Mouse (Mus musculus): Measurements from ENCODE around the gene Noxred1. TPM values are rescaled to one million over a fixed set of nuclear protein-coding genes. Genes with fewer than 3 reads are reported as not detected.

Noxred1 gene
- polyA plus RNA-seq, 1 experiment = 2.5 TPM

- no peak overlapping the region for H3K4me3 ChIP-seq (ENCODE audit: insufficient read depth, low read length)
- H3K4me1 ChIP-seq (ENCODE audit: control insufficient read depth, insufficient read depth, low read length) = no peaks in the 10 kb centered on the region
- TF ChIP-seq CTCF (IDR thresholded peaks at IDR 0.05; ENCODE audit: extremely low read depth, insufficient read depth, low read length) (no peak), POLR2A (IDR thresholded peaks at IDR 0.05; ENCODE audit: extremely low read depth, insufficient read depth, low read length) (no peak)
- H3K27ac ChIP-seq (ENCODE audit: insufficient read depth, low read length) = no peak overlapping the region
Measured at GRCm38 (mm10) chr12:87274853-87275831, 36.6 kb upstream of the Noxred1 start.

GRCm38 (mm10) chr12:87267682-87268081 is 29.1 kb upstream of the Noxred1 start:
- H3K4me3 ChIP-seq (ENCODE audit: insufficient read depth, low read length) = peak overlapping the region; percentile 64; the same call in 1 of the 2 replicates
- TF ChIP-seq CTCF (IDR thresholded peaks at IDR 0.05; ENCODE audit: extremely low read depth, insufficient read depth, low read length) = peak; percentile 31; the same call in 1 of the 2 replicates
- no peak for TF ChIP-seq POLR2A (IDR thresholded peaks at IDR 0.05; ENCODE audit: extremely low read depth, insufficient read depth, low read length)
- H3K4me1 ChIP-seq (ENCODE audit: control insufficient read depth, insufficient read depth, low read length) = no peaks in the 10 kb centered on the region; the same call in 1 of the 2 replicates
- no peak overlapping the region for H3K27ac ChIP-seq (ENCODE audit: insufficient read depth, low read length)

GRCm38 (mm10) chr12:87266827-87267603 is 28.5 kb upstream of the Noxred1 start:
- no peaks in the 10 kb centered on the region; the same call in 1 of the 2 replicates for H3K4me1 ChIP-seq (ENCODE audit: control insufficient read depth, insufficient read depth, low read length)
- no peak for TF ChIP-seq POLR2A (IDR thresholded peaks at IDR 0.05; ENCODE audit: extremely low read depth, insufficient read depth, low read length)
- TF ChIP-seq CTCF (IDR thresholded peaks at IDR 0.05; ENCODE audit: extremely low read depth, insufficient read depth, low read length) = no peak
- H3K27ac ChIP-seq (ENCODE audit: insufficient read depth, low read length) = peak overlapping the region; percentile 81
- H3K4me3 ChIP-seq (ENCODE audit: insufficient read depth, low read length) = peak overlapping the region; percentile 64

GRCm38 (mm10) chr12:87266108-87266826 is 27.7 kb upstream of the Noxred1 start, which contains the start of the genes Vipas39 and Ahsa1:
TSS of gene Vipas39 (minus strand) at chr12:87266256.
TSS of gene Ahsa1 (plus strand) at chr12:87266479.
- TF ChIP-seq CTCF (IDR thresholded peaks at IDR 0.05; ENCODE audit: extremely low read depth, insufficient read depth, low read length) (no peak), POLR2A (IDR thresholded peaks at IDR 0.05; ENCODE audit: extremely low read depth, insufficient read depth, low read length) (peak; percentile 95)
- Histone ChIP-seq H3K27ac (ENCODE audit: insufficient read depth, low read length) (peak within 1 kb of the TSS; percentile 81), H3K4me3 (ENCODE audit: insufficient read depth, low read length) (peak within 1 kb of the TSS; percentile 64), H3K4me1 (ENCODE audit: control insufficient read depth, insufficient read depth, low read length) (no peaks in the 10 kb centered on the region; the same call in 1 of the 2 replicates)

GRCm38 (mm10) chr12:87265444-87265843 is 26.9 kb upstream of the Noxred1 start:
- no peak overlapping the region for H3K27ac ChIP-seq (ENCODE audit: insufficient read depth, low read length)
- TF ChIP-seq CTCF (IDR thresholded peaks at IDR 0.05; ENCODE audit: extremely low read depth, insufficient read depth, low read length) = no peak
- TF ChIP-seq POLR2A (IDR thresholded peaks at IDR 0.05; ENCODE audit: extremely low read depth, insufficient read depth, low read length) = no peak
- H3K4me3 ChIP-seq (ENCODE audit: insufficient read depth, low read length) = peak overlapping the region; percentile 64
- no peaks in the 10 kb centered on the region; the same call in 1 of the 2 replicates for H3K4me1 ChIP-seq (ENCODE audit: control insufficient read depth, insufficient read depth, low read length)

- TF ChIP-seq POLR2A (IDR thresholded peaks at IDR 0.05; ENCODE audit: extremely low read depth, insufficient read depth, low read length) (no peak), CTCF (IDR thresholded peaks at IDR 0.05; ENCODE audit: extremely low read depth, insufficient read depth, low read length) (no peak)
- Histone ChIP-seq H3K27ac (ENCODE audit: insufficient read depth, low read length) (no peak overlapping the region), H3K4me3 (ENCODE audit: insufficient read depth, low read length) (no peak overlapping the region), H3K4me1 (ENCODE audit: control insufficient read depth, insufficient read depth, low read length) (no peaks in the 10 kb centered on the region)
Measured at GRCm38 (mm10) chr12:87260562-87260961, 22.0 kb upstream of the Noxred1 start.

GRCm38 (mm10) chr12:87256629-87257028 is 18.1 kb upstream of the Noxred1 start:
- no peak for TF ChIP-seq CTCF (IDR thresholded peaks at IDR 0.05; ENCODE audit: extremely low read depth, insufficient read depth, low read length)
- no peak for TF ChIP-seq POLR2A (IDR thresholded peaks at IDR 0.05; ENCODE audit: extremely low read depth, insufficient read depth, low read length)
- Histone ChIP-seq H3K4me1 (ENCODE audit: control insufficient read depth, insufficient read depth, low read length) (no peaks in the 10 kb centered on the region), H3K27ac (ENCODE audit: insufficient read depth, low read length) (no peak overlapping the region), H3K4me3 (ENCODE audit: insufficient read depth, low read length) (no peak overlapping the region)

GRCm38 (mm10) chr12:87253878-87254277 is 15.3 kb upstream of the Noxred1 start:
- Histone ChIP-seq H3K27ac (ENCODE audit: insufficient read depth, low read length) (no peak overlapping the region), H3K4me3 (ENCODE audit: insufficient read depth, low read length) (no peak overlapping the region), H3K4me1 (ENCODE audit: control insufficient read depth, insufficient read depth, low read length) (no peaks in the 10 kb centered on the region)
- no peak for TF ChIP-seq POLR2A (IDR thresholded peaks at IDR 0.05; ENCODE audit: extremely low read depth, insufficient read depth, low read length)
- no peak for TF ChIP-seq CTCF (IDR thresholded peaks at IDR 0.05; ENCODE audit: extremely low read depth, insufficient read depth, low read length)

GRCm38 (mm10) chr12:87250161-87250560 is 11.6 kb upstream of the Noxred1 start:
- no peak for TF ChIP-seq CTCF (IDR thresholded peaks at IDR 0.05; ENCODE audit: extremely low read depth, insufficient read depth, low read length)
- no peak for TF ChIP-seq POLR2A (IDR thresholded peaks at IDR 0.05; ENCODE audit: extremely low read depth, insufficient read depth, low read length)

More at GRCm38 (mm10) chr12:87250161-87250560, 11.6 kb upstream of the Noxred1 start:
- H3K27ac ChIP-seq (ENCODE audit: insufficient read depth, low read length) = no peak overlapping the region
- no peak overlapping the region for H3K4me3 ChIP-seq (ENCODE audit: insufficient read depth, low read length)
- H3K4me1 ChIP-seq (ENCODE audit: control insufficient read depth, insufficient read depth, low read length) = no peaks in the 10 kb centered on the region
